Mouse (Mus musculus) testis, adult 2 months (tissue): ENCODE data around the gene Pctp. TPM values are rescaled to one million over a fixed set of nuclear protein-coding genes. Genes with fewer than 3 reads are reported as not detected.
A peak's percentile ranks its signal among the peaks of the same experiment; 100 is the strongest.

Source experiments
- H3K27ac ChIP-seq: fragments of 200-500 bp; 2 replicates; pipeline ENCODE4 v1.5.1; 2012; ENCODE audit warnings: low read depth, low read length; ENCODE audit not compliant: control insufficient read depth, insufficient read depth
- H3K27me3 ChIP-seq: fragments of 200-500 bp; 2 replicates; pipeline ENCODE4 v1.6.1; 2012; ENCODE audit warnings: mild to moderate bottlenecking, low read length, moderate library complexity; ENCODE audit not compliant: control insufficient read depth, insufficient read depth
- H3K36me3 ChIP-seq: fragments of 200-500 bp; 2 replicates; pipeline ENCODE4 v1.6.1; 2012; ENCODE audit warnings: mild to moderate bottlenecking, low read length; ENCODE audit not compliant: control insufficient read depth, insufficient read depth
- H3K4me1 ChIP-seq: fragments of 200-500 bp; 2 replicates; pipeline ENCODE4 v1.6.1; 2012; ENCODE audit warnings: low read length; ENCODE audit not compliant: control insufficient read depth, insufficient read depth
- H3K4me3 ChIP-seq: fragments of 200-500 bp; 2 replicates; pipeline ENCODE4 v1.5.1; 2012; ENCODE audit warnings: low read depth, mild to moderate bottlenecking, low read length, moderate library complexity, mixed read lengths; ENCODE audit not compliant: control insufficient read depth
- CTCF ChIP-seq: fragments of 200-500 bp; IDR thresholded peaks from 2 replicates; pipeline ENCODE4 v1.5.1; 2012; ENCODE audit warnings: low read depth, mild to moderate bottlenecking, inconsistent platforms, low read length, moderate library complexity; ENCODE audit not compliant: control insufficient read depth, insufficient read depth, insufficient replicate concordance
- POLR2A ChIP-seq: fragments of 200-500 bp; IDR thresholded peaks from 2 replicates; pipeline ENCODE4 v1.6.1; 2012; ENCODE audit warnings: low read depth, mild to moderate bottlenecking, inconsistent platforms, low read length, moderate library complexity; ENCODE audit not compliant: control insufficient read depth
- polyA plus RNA-seq: library from polyadenylated mRNA; depleted of rRNA; stranded (reverse); fragments of >200 nt; gene quantifications from 2 replicates; pipeline ENCODE4 v1.2.3, GENCODE M21; 2012; rRNA removed

Pctp gene
- polyA plus RNA-seq, result 5.6 and 5.7 TPM in 2 replicates

- Histone ChIP-seq H3K36me3 (no peaks in the 10 kb centered on the region), H3K27ac (no peak within 1 kb of the TSS), H3K4me3 (peak within 1 kb of the TSS; percentile 85), H3K27me3 (no peaks in the 10 kb centered on the region), H3K4me1 (peaks cover 3% of the 10 kb centered on the region)
- peak; percentile 72 for TF ChIP-seq POLR2A
- no peak for TF ChIP-seq CTCF
Measured at GRCm38 (mm10) chr11:90002231-90002986, at the start of gene Pctp. Gene Pctp (minus strand): TSS chr11:90002894.

GRCm38 (mm10) chr11:90050016-90050415 is 47.3 kb upstream of the Pctp start:
- TF ChIP-seq POLR2A (no peak), CTCF (no peak)
- Histone ChIP-seq H3K4me1 (no peaks in the 10 kb centered on the region), H3K27me3 (no peaks in the 10 kb centered on the region), H3K27ac (no peak overlapping the region), H3K4me3 (no peak overlapping the region), H3K36me3 (no peaks in the 10 kb centered on the region)

GRCm38 (mm10) chr11:90047271-90047670 is 44.6 kb upstream of the Pctp start:
- Histone ChIP-seq H3K4me3 (no peak overlapping the region), H3K36me3 (no peaks in the 10 kb centered on the region), H3K27ac (no peak overlapping the region), H3K27me3 (no peaks in the 10 kb centered on the region), H3K4me1 (no peaks in the 10 kb centered on the region)
- TF ChIP-seq CTCF (no peak), POLR2A (no peak)

- H3K27ac ChIP-seq, result no peak overlapping the region
- H3K4me3 ChIP-seq, result no peak overlapping the region
- H3K4me1 ChIP-seq, result no peaks in the 10 kb centered on the region
- TF ChIP-seq CTCF, result no peak
- no peak for TF ChIP-seq POLR2A
- no peaks in the 10 kb centered on the region for H3K36me3 ChIP-seq
- H3K27me3 ChIP-seq, result no peaks in the 10 kb centered on the region
Measured at GRCm38 (mm10) chr11:90046211-90046610, 43.5 kb upstream of the Pctp start.

- Histone ChIP-seq H3K27ac (no peak overlapping the region), H3K36me3 (no peaks in the 10 kb centered on the region), H3K4me1 (no peaks in the 10 kb centered on the region), H3K27me3 (no peaks in the 10 kb centered on the region), H3K4me3 (no peak overlapping the region)
- TF ChIP-seq POLR2A, result no peak
- TF ChIP-seq CTCF, result no peak
Measured at GRCm38 (mm10) chr11:90044459-90044858, 41.8 kb upstream of the Pctp start.

- Histone ChIP-seq H3K36me3 (no peaks in the 10 kb centered on the region), H3K27ac (no peak overlapping the region), H3K27me3 (no peaks in the 10 kb centered on the region), H3K4me1 (peaks cover 2% of the 10 kb centered on the region; the same call in 1 of the 2 replicates), H3K4me3 (no peak overlapping the region)
- TF ChIP-seq POLR2A, result no peak
- TF ChIP-seq CTCF, result peak; percentile 26; the same call in 1 of the 2 replicates
Measured at GRCm38 (mm10) chr11:90038022-90038421, 35.3 kb upstream of the Pctp start.

GRCm38 (mm10) chr11:90036416-90036815 is 33.7 kb upstream of the Pctp start:
- H3K27me3 ChIP-seq, result no peaks in the 10 kb centered on the region
- H3K27ac ChIP-seq, result no peak overlapping the region
- TF ChIP-seq POLR2A (no peak), CTCF (peak; percentile 60; the same call in 1 of the 2 replicates)
- no peak overlapping the region for H3K4me3 ChIP-seq
- no peaks in the 10 kb centered on the region for H3K36me3 ChIP-seq
- H3K4me1 ChIP-seq, result peaks cover 2% of the 10 kb centered on the region; the same call in 1 of the 2 replicates

GRCm38 (mm10) chr11:90035532-90035931 is 32.8 kb upstream of the Pctp start:
- peak overlapping the region; percentile 80 for H3K4me3 ChIP-seq
- TF ChIP-seq POLR2A (no peak), CTCF (no peak)
- peaks cover 3% of the 10 kb centered on the region; the same call in 1 of the 2 replicates for H3K4me1 ChIP-seq
- H3K36me3 ChIP-seq, result no peaks in the 10 kb centered on the region
- no peaks in the 10 kb centered on the region for H3K27me3 ChIP-seq
- no peak overlapping the region for H3K27ac ChIP-seq
